Mouse (Mus musculus) kidney, embryonic 15.5 days (tissue): Measurements from ENCODE around the gene Neu1. TPM values are rescaled to one million over a fixed set of nuclear protein-coding genes. Genes with fewer than 3 reads are reported as not detected.

ENCODE experiments used
- ATAC-seq: fragments of 200-750 bp; cut with Nextera tagmentation; replicated peaks from 2 replicates; pipeline ENCODE4 v1.8.0; 2017; ENCODE audit warnings: moderate TSS enrichment; ENCODE audit not compliant: low FRiP score
- H3K27ac ChIP-seq: fragments of 300-500 bp; sonication (generic); 2 replicates; pipeline ENCODE4 v1.5.1; 2015; ENCODE audit warnings: mild to moderate bottlenecking, inconsistent platforms
- H3K27me3 ChIP-seq: fragments of 300-500 bp; sonication (generic); 2 replicates; pipeline ENCODE4 v1.6.1; 2015; ENCODE audit warnings: inconsistent platforms
- H3K36me3 ChIP-seq: fragments of 300-500 bp; sonication (generic); 2 replicates; pipeline ENCODE4 v1.6.1; 2015; ENCODE audit warnings: inconsistent platforms
- H3K4me1 ChIP-seq: fragments of 300-500 bp; sonication (generic); 2 replicates; pipeline ENCODE4 v1.6.1; 2015; ENCODE audit warnings: inconsistent platforms
- H3K4me2 ChIP-seq: fragments of 300-500 bp; sonication (generic); 2 replicates; pipeline ENCODE4 v1.6.1; 2015; ENCODE audit warnings: moderate library complexity, mild to moderate bottlenecking, inconsistent platforms
- H3K4me3 ChIP-seq: fragments of 300-500 bp; sonication (generic); replicated peaks from 2 replicates; pipeline ENCODE4 v1.5.1; 2015; ENCODE audit warnings: mild to moderate bottlenecking, inconsistent platforms
- H3K9ac ChIP-seq: fragments of 300-500 bp; sonication (generic); 2 replicates; pipeline ENCODE4 v1.6.1; 2015; ENCODE audit warnings: mild to moderate bottlenecking, inconsistent platforms
- H3K9me3 ChIP-seq: fragments of 300-500 bp; sonication (generic); replicated peaks from 2 replicates; pipeline ENCODE4 v1.6.1; 2016; ENCODE audit warnings: inconsistent platforms
- WGBS: fragments of 180-500 bp; shearing (Covaris S2); methylation state at CpG from one replicate; pipeline ENCODE4 v1.1.7; 2015; ENCODE audit warnings: mixed read lengths; 5-methylcytosine and 5-hydroxymethylcytosine counted together
- polyA plus RNA-seq: library from polyadenylated mRNA; unstranded; fragments of >200 nt; fragmentation: Nextera tagmentation; extraction: Ambion mirVana; gene quantifications from 2 replicates; pipeline ENCODE4 v1.2.1, GENCODE M21; 2015

Neu1 gene
- polyA plus RNA-seq, 1 experiment from 2014 or later: 37.0 TPM

GRCm38 (mm10) chr17:34913930-34914665, 17.0 kb upstream of the Neu1 start, which contains the start of gene Slc44a4:
Slc44a4 (plus strand) TSS chr17:34914466.
- 34% methylated on average over 18 of the region's 18 CpGs for WGBS
- H3K36me3 ChIP-seq: peaks cover 47% of the 10 kb centered on the region
- no peak for ATAC-seq
- H3K9ac ChIP-seq: 0 out of 2 replicates have a peak within 1 kb of the TSS, but pooled peaks have one; percentile 18
- H3K27me3 ChIP-seq: no peaks in the 10 kb centered on the region
- peak within 1 kb of the TSS; percentile 81 for H3K27ac ChIP-seq
- peak within 1 kb of the TSS; percentile 46 for H3K4me2 ChIP-seq
- no peaks in the 10 kb centered on the region for H3K9me3 ChIP-seq
- H3K4me1 ChIP-seq: peaks cover 19% of the 10 kb centered on the region
- peak within 1 kb of the TSS; percentile 17 for H3K4me3 ChIP-seq

GRCm38 (mm10) chr17:34915410-34915831, 15.6 kb upstream of the Neu1 start:
- peak overlapping the region; percentile 29 for H3K9ac ChIP-seq
- H3K9me3 ChIP-seq: no peaks in the 10 kb centered on the region
- 7% methylated on average over 11 of the region's 11 CpGs for WGBS
- peak overlapping the region; percentile 46 for H3K4me2 ChIP-seq
- H3K27ac ChIP-seq: peak overlapping the region; percentile 81
- H3K27me3 ChIP-seq: no peaks in the 10 kb centered on the region
- peak; percentile 85 for ATAC-seq
- peaks cover 34% of the 10 kb centered on the region for H3K36me3 ChIP-seq
- H3K4me3 ChIP-seq: peak overlapping the region; percentile 17
- H3K4me1 ChIP-seq: peaks cover 19% of the 10 kb centered on the region

GRCm38 (mm10) chr17:34916316-34916715, 14.7 kb upstream of the Neu1 start:
- Histone ChIP-seq H3K27ac (no peak overlapping the region), H3K36me3 (peaks cover 25% of the 10 kb centered on the region), H3K27me3 (no peaks in the 10 kb centered on the region), H3K4me2 (no peak overlapping the region), H3K9me3 (no peaks in the 10 kb centered on the region), H3K4me1 (peaks cover 19% of the 10 kb centered on the region), H3K4me3 (no peak overlapping the region), H3K9ac (no peak overlapping the region)
- WGBS: 83% methylated on average over 5 of the region's 5 CpGs
- no peak for ATAC-seq

- H3K4me2 ChIP-seq: no peak overlapping the region
- H3K9ac ChIP-seq: no peak overlapping the region
- ATAC-seq: no peak
- 74% methylated on average over 9 of the region's 9 CpGs for WGBS
- no peaks in the 10 kb centered on the region for H3K27me3 ChIP-seq
- H3K4me1 ChIP-seq: peaks cover 19% of the 10 kb centered on the region
- no peak overlapping the region for H3K27ac ChIP-seq
- peaks cover 16% of the 10 kb centered on the region for H3K36me3 ChIP-seq
- H3K4me3 ChIP-seq: no peak overlapping the region
- H3K9me3 ChIP-seq: no peaks in the 10 kb centered on the region
These were observed 13.9 kb upstream of the Neu1 start for GRCm38 (mm10) chr17:34917188-34917587.

DNA sequence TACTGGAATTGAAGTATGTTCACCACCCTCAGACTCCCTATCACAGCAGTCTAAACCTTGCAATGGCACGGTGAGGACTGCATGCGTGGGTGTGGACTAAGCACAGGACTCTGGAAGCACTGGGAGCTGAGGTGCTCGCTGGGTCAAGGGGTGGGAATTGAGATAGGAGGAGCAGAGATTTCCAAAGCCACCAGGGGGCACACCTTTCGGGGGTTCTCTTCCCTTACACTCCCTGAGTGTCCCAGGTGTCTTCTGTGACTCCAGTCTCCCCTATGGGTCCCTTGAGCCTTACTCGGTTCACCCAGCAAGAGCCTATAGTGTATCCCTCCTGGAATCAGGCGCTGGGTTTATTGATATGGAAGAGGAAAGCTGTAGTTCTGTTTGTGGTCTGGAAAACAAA, 8.1 kb upstream of the Neu1 start:
- H3K4me3 ChIP-seq: no peak overlapping the region
- no peak overlapping the region for H3K9ac ChIP-seq
- no peaks in the 10 kb centered on the region for H3K27me3 ChIP-seq
- no peaks in the 10 kb centered on the region for H3K9me3 ChIP-seq
- H3K36me3 ChIP-seq: no peaks in the 10 kb centered on the region
- WGBS: 42% methylated on average over 6 of the region's 6 CpGs
- H3K4me2 ChIP-seq: no peak overlapping the region
- H3K4me1 ChIP-seq: 0 out of 2 replicates have a peak, but pooled peaks cover 7% of the 10 kb centered on the region
- no peak for ATAC-seq
- no peak overlapping the region for H3K27ac ChIP-seq

DNA sequence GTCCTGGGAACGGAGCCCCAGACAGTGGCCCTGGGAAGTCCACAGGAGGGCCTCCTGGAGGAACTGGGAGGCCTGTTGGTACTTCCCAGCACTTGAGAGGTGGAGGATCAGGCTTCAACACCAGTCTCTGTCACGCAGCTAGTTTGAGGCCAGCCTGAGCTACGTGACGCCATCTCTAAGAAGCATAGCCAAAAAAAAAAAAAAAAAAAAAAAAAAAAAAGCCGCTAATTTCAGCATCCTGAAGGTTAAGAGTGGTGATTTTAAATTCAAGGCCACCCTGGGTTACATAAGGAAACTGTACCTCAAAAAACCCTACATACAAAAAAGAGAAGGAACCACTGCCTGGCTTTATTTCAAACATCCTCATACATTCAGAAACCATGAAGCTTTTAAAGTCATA, 6.8 kb upstream of the Neu1 start:
- Histone ChIP-seq H3K9me3 (no peaks in the 10 kb centered on the region), H3K27me3 (no peaks in the 10 kb centered on the region), H3K4me2 (no peak overlapping the region), H3K9ac (no peak overlapping the region), H3K36me3 (no peaks in the 10 kb centered on the region), H3K4me1 (0 out of 2 replicates have a peak, but pooled peaks cover 7% of the 10 kb centered on the region), H3K4me3 (no peak overlapping the region), H3K27ac (no peak overlapping the region)
- ATAC-seq: no peak
- 67% methylated on average over 5 of the region's 5 CpGs for WGBS

DNA sequence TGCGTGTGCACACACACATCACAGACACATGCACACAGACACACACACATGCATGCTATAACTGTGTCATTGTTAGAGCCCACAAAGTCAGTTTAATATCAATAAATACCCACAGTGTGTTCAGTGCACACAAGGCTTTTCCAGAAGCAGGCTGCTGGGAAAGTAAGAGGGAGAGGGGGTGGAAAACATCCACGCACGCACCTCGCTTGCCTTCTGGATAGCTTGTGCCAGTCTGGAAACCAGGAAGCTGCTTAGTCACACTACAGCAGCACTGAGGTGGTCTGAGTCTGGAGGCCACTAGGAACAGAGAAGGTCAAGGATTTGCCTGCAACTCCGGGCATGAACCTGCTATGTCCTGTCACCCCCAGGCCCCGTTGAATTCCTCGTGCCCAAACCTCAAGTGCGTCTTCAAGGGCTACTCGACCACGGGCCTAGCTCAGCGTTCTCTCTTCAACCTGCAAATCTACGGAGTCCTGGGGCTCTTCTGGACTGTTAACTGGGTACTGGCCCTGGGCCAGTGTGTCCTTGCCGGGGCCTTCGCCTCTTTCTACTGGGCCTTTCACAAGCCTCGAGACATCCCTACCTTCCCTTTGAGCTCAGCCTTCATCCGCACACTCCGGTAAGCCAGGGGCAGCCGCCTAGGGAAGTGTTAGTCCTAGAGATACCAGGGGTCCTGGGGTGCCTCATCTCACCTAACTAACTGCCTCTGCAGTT, 3.6 kb upstream of the Neu1 start:
- H3K4me1 ChIP-seq: peaks cover 20% of the 10 kb centered on the region
- H3K27me3 ChIP-seq: no peaks in the 10 kb centered on the region
- H3K27ac ChIP-seq: no peak overlapping the region
- no peaks in the 10 kb centered on the region for H3K9me3 ChIP-seq
- 90% methylated on average over 18 of the region's 18 CpGs for WGBS
- H3K4me2 ChIP-seq: no peak overlapping the region
- no peak for ATAC-seq
- H3K4me3 ChIP-seq: no peak overlapping the region
- H3K9ac ChIP-seq: no peak overlapping the region
- H3K36me3 ChIP-seq: peaks cover under 1% of the 10 kb centered on the region; the same call in 1 of the 2 replicates

- Histone ChIP-seq H3K9me3 (no peaks in the 10 kb centered on the region), H3K27ac (no peak overlapping the region), H3K4me1 (peaks cover 19% of the 10 kb centered on the region), H3K27me3 (no peaks in the 10 kb centered on the region), H3K9ac (no peak overlapping the region), H3K36me3 (peaks cover 2% of the 10 kb centered on the region; the same call in 1 of the 2 replicates), H3K4me2 (no peak overlapping the region), H3K4me3 (no peak overlapping the region)
- 76% methylated on average over 4 of the region's 4 CpGs for WGBS
- no peak for ATAC-seq
These were observed 2.2 kb upstream of the Neu1 start for GRCm38 (mm10) chr17:34928841-34929240.

DNA sequence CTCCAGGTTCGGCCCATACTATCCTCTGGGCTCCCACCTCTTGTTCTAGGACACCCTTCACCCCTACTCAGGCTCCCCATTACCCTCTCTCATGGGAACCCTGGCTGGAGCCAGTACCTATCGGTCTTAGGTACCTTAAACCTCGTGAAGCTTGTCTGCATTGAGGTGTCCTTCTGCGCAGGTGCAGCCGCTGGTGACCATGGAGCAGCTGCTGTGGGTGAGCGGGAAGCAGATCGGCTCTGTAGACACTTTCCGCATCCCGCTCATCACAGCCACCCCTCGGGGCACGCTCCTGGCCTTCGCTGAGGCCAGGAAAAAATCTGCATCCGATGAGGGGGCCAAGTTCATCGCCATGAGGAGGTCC, 664 bp downstream of the Neu1 start:
- peaks cover 30% of the 10 kb centered on the region for H3K4me1 ChIP-seq
- no peak; the same call in 1 of the 2 replicates for ATAC-seq
- H3K4me3 ChIP-seq: peak overlapping the region; percentile 73
- peak overlapping the region; percentile 94 for H3K4me2 ChIP-seq
- peak overlapping the region; percentile 66 for H3K27ac ChIP-seq
- H3K27me3 ChIP-seq: no peaks in the 10 kb centered on the region
- peak overlapping the region; percentile 72 for H3K9ac ChIP-seq
- WGBS: 15% methylated on average over 14 of the region's 14 CpGs
- peaks cover 16% of the 10 kb centered on the region for H3K36me3 ChIP-seq
- H3K9me3 ChIP-seq: no peaks in the 10 kb centered on the region

- no peaks in the 10 kb centered on the region for H3K27me3 ChIP-seq
- 91% methylated on average over 8 of the region's 8 CpGs for WGBS
- H3K36me3 ChIP-seq: peaks cover 17% of the 10 kb centered on the region
- H3K4me3 ChIP-seq: peak overlapping the region; percentile 73
- H3K27ac ChIP-seq: no peak overlapping the region
- H3K9ac ChIP-seq: peak overlapping the region; percentile 72
- H3K4me1 ChIP-seq: peaks cover 30% of the 10 kb centered on the region
- H3K9me3 ChIP-seq: no peaks in the 10 kb centered on the region
- ATAC-seq: no peak
- peak overlapping the region; percentile 94 for H3K4me2 ChIP-seq
These were observed 1.2 kb downstream of the Neu1 start for GRCm38 (mm10) chr17:34932287-34932686.

- 58% methylated on average over 24 of the region's 24 CpGs for WGBS
- peak overlapping the region; percentile 29 for H3K4me2 ChIP-seq
- H3K9me3 ChIP-seq: no peaks in the 10 kb centered on the region
- peak overlapping the region; percentile 2; the same call in 1 of the 2 replicates for H3K4me3 ChIP-seq
- H3K27ac ChIP-seq: peak overlapping the region; percentile 45; the same call in 1 of the 2 replicates
- no peak overlapping the region; the same call in 1 of the 2 replicates for H3K9ac ChIP-seq
- no peaks in the 10 kb centered on the region for H3K27me3 ChIP-seq
- H3K36me3 ChIP-seq: peaks cover 18% of the 10 kb centered on the region
- no peak for ATAC-seq
- H3K4me1 ChIP-seq: peaks cover 30% of the 10 kb centered on the region
These were observed 3.0 kb downstream of the Neu1 start for GRCm38 (mm10) chr17:34934031-34934430.

GRCm38 (mm10) chr17:34934830-34935229, 3.8 kb downstream of the Neu1 start:
- WGBS: 48% methylated on average over 8 of the region's 8 CpGs
- H3K9ac ChIP-seq: no peak overlapping the region
- no peak overlapping the region for H3K4me3 ChIP-seq
- ATAC-seq: no peak
- H3K36me3 ChIP-seq: peaks cover 18% of the 10 kb centered on the region
- H3K27me3 ChIP-seq: no peaks in the 10 kb centered on the region
- peak overlapping the region; percentile 29; the same call in 1 of the 2 replicates for H3K4me2 ChIP-seq
- H3K4me1 ChIP-seq: peaks cover 30% of the 10 kb centered on the region
- peak overlapping the region; percentile 45; the same call in 1 of the 2 replicates for H3K27ac ChIP-seq
- H3K9me3 ChIP-seq: no peaks in the 10 kb centered on the region
